Mouse (Mus musculus) limb, embryonic 11.5 days (tissue): ENCODE results near the gene Esyt2. TPM values are rescaled to one million over a fixed set of nuclear protein-coding genes. Genes with fewer than 3 reads are reported as not detected.

ENCODE experiments used
- ATAC-seq: fragments of 200-750 bp; cut with Nextera tagmentation; 2 replicates; pipeline ENCODE4 v1.8.0; 2017; ENCODE audit warnings: low read depth; ENCODE audit not compliant: insufficient number of reproducible peaks, low FRiP score, low TSS enrichment
- DNase-seq: peaks from one replicate; pipeline ENCODE4 v3.0.0-alpha.2; 2015; ENCODE audit warnings: low spot score
- H3K27ac ChIP-seq: fragments of 300-500 bp; sonication (generic); replicated peaks from 2 replicates; pipeline ENCODE4 v1.5.1; 2014; ENCODE audit warnings: low read depth, mild to moderate bottlenecking, low read length
- H3K27me3 ChIP-seq: fragments of 300-500 bp; sonication (generic); 2 replicates; pipeline ENCODE4 v1.6.1; 2014; ENCODE audit warnings: mild to moderate bottlenecking, low read length, mixed read lengths; ENCODE audit not compliant: control insufficient read depth, insufficient read depth
- H3K36me3 ChIP-seq: fragments of 300-500 bp; sonication (generic); 2 replicates; pipeline ENCODE4 v1.6.1; 2014; ENCODE audit warnings: mild to moderate bottlenecking, low read length, moderate library complexity, mixed read lengths; ENCODE audit not compliant: control insufficient read depth, insufficient read depth
- H3K4me1 ChIP-seq: fragments of 300-500 bp; sonication (generic); 2 replicates; pipeline ENCODE4 v1.6.1; 2014; ENCODE audit warnings: low read length, mixed read lengths; ENCODE audit not compliant: control insufficient read depth, insufficient read depth
- H3K4me2 ChIP-seq: fragments of 300-500 bp; sonication (generic); 2 replicates; pipeline ENCODE4 v1.6.1; 2014; ENCODE audit warnings: low read depth, mild to moderate bottlenecking, moderate library complexity; ENCODE audit not compliant: severe bottlenecking
- H3K4me3 ChIP-seq: fragments of 300-500 bp; sonication (generic); 2 replicates; pipeline ENCODE4 v1.5.1; 2014; ENCODE audit warnings: low read depth, low read length
- H3K9ac ChIP-seq: fragments of 300-500 bp; sonication (generic); 2 replicates; pipeline ENCODE4 v1.6.1; 2014; ENCODE audit warnings: mild to moderate bottlenecking, low read length
- H3K9me3 ChIP-seq: fragments of 300-500 bp; sonication (generic); 2 replicates; pipeline ENCODE4 v1.6.1; 2016; ENCODE audit warnings: low read length; ENCODE audit not compliant: control insufficient read depth
- WGBS: fragments of 180-500 bp; shearing (Covaris S2); extraction: QIAGEN DNeasy Blood & Tissue Kit; methylation state at CpG from one replicate; pipeline ENCODE4 v1.1.7; 2014; 5-methylcytosine and 5-hydroxymethylcytosine counted together
- polyA plus RNA-seq: library from polyadenylated mRNA; unstranded; fragments of >200 nt; fragmentation: Nextera tagmentation; extraction: Ambion mirVana; gene quantifications from 2 replicates; pipeline ENCODE4 v1.2.1, GENCODE M21; 2014

Gene Esyt2
- polyA plus RNA-seq, 1 experiment from 2014 or later = 18.7 TPM

DNA sequence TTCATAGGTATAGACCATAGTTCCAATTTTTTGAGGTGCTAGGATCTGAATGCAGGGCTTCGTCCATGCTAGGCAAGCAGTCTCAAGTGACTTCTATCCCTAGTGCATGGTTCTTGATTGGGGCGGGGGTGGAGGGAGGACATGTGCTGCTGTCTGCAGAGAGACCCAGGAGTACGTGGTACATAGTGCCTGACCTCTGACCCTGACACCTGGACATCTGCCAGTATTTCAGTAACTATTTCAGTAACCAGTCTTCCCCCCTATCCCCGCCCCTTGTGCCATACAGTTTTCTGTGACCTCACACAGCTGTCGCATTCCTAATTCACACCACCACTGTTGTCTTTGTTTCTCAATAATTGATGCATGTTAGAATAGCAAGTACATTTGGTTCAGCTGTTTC is 71.4 kb downstream of the Esyt2 start:
- Histone ChIP-seq H3K27ac (no peak overlapping the region), H3K36me3 (no peaks in the 10 kb centered on the region), H3K4me1 (no peaks in the 10 kb centered on the region), H3K9ac (no peak overlapping the region), H3K4me3 (no peak overlapping the region), H3K4me2 (no peak overlapping the region), H3K27me3 (no peaks in the 10 kb centered on the region), H3K9me3 (no peaks in the 10 kb centered on the region)
- no peak for ATAC-seq
- WGBS = 76% methylated on average over 5 of the region's 5 CpGs
- DNase-seq = no peak

DNA sequence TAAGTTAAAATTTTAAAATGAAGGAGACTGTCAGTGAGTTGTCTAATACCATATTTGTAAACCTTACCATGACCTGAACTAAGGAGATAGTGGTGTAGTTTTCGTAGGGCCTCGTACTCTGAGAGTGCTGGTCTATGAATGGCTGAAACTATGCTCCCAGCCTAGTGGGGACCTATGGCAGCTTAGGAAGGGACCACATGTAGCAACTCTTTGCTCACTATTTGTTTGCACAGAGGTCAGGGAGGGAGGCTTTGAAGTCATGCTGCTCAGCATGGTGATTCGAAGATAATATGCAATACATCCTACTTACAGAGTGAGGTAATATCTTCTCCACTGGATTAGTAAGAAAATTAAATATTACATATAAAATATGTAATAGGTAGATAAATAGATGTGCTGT is 73.7 kb downstream of the Esyt2 start:
- no peak overlapping the region for H3K4me2 ChIP-seq
- H3K27ac ChIP-seq = no peak overlapping the region
- no peaks in the 10 kb centered on the region for H3K36me3 ChIP-seq
- no peak overlapping the region for H3K4me3 ChIP-seq
- DNase-seq (no peak), ATAC-seq (no peak)
- WGBS = 90% methylated on average over 3 of the region's 3 CpGs
- H3K4me1 ChIP-seq = no peaks in the 10 kb centered on the region
- H3K27me3 ChIP-seq = no peaks in the 10 kb centered on the region
- no peaks in the 10 kb centered on the region for H3K9me3 ChIP-seq
- H3K9ac ChIP-seq = no peak overlapping the region

DNA sequence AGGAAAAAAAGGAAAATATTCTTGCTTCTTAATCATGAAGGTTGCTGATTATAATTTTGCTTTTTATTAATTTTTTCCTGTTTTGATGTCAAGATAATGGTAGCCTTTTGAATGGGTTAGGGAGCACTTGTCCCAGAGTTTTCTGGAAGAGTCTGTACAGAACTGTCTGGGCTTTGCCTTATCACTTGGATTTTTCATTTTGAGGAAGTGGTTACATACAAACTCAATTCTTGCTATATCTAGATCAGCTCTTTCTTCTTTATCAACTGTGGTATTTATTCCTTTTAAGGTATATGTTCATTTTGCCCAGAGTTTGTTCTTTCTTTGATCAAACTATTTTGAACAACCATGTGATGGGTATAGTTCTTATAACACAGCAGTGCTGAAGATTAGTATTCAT is 81.1 kb downstream of the Esyt2 start:
- DNase-seq (no peak), ATAC-seq (no peak)
- Histone ChIP-seq H3K4me1 (no peaks in the 10 kb centered on the region), H3K4me3 (no peak overlapping the region), H3K4me2 (no peak overlapping the region), H3K27me3 (no peaks in the 10 kb centered on the region), H3K27ac (no peak overlapping the region), H3K36me3 (peaks cover 6% of the 10 kb centered on the region; the same call in 1 of the 2 replicates), H3K9me3 (no peaks in the 10 kb centered on the region), H3K9ac (no peak overlapping the region)

DNA sequence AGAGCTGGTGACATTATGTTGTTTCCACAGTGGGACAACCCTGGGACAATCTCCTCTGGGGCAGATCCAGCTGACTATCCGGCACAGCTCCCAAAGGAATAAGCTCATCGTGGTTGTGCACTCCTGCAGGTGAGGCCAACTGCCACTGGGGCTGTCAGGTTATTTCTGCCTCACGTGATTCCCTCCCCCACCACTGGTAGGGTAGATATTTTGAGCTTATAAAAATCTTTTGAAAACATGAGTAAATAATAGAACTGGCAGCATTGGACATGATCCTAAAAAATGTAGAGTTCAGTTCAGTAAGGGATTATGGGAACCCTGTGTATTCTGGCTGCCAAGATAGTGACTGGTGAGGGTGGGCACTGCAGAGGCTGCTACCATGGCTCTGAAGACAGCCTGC is 85.9 kb downstream of the Esyt2 start:
- no peak overlapping the region for H3K27ac ChIP-seq
- no peak overlapping the region for H3K4me3 ChIP-seq
- no peaks in the 10 kb centered on the region for H3K9me3 ChIP-seq
- ATAC-seq (no peak), DNase-seq (no peak)
- H3K9ac ChIP-seq = no peak overlapping the region
- H3K4me2 ChIP-seq = no peak overlapping the region
- WGBS = 90% methylated on average over 3 of the region's 3 CpGs
- H3K36me3 ChIP-seq = peaks cover 7% of the 10 kb centered on the region; the same call in 1 of the 2 replicates
- H3K27me3 ChIP-seq = no peaks in the 10 kb centered on the region
- no peaks in the 10 kb centered on the region for H3K4me1 ChIP-seq

DNA sequence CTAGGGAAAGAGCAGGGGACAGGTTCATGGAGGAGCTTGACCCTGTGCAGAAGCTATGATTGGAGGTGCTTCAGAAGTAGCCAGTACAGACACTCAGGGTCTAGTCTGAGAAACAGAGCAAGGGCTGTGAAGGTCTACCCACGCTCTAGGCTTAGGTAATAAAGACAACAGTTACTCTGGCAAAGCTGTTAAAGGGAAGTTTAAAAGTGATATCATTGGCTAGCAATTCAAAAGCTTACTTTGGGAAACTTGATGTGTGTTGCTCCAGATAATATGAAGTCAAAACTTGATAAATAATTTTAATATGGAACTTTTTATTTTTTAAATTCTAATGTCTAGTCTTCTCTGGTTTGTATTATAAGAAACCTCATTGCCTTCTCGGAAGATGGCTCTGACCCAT is 86.3 kb downstream of the Esyt2 start:
- Histone ChIP-seq H3K9ac (no peak overlapping the region), H3K27me3 (no peaks in the 10 kb centered on the region), H3K36me3 (peaks cover 7% of the 10 kb centered on the region; the same call in 1 of the 2 replicates), H3K4me3 (no peak overlapping the region), H3K27ac (no peak overlapping the region), H3K4me1 (no peaks in the 10 kb centered on the region), H3K4me2 (no peak overlapping the region), H3K9me3 (no peaks in the 10 kb centered on the region)
- ATAC-seq (no peak), DNase-seq (no peak)
- whole genome bisulfite sequencing = 88% methylated on average over 2 of the region's 2 CpGs

DNA sequence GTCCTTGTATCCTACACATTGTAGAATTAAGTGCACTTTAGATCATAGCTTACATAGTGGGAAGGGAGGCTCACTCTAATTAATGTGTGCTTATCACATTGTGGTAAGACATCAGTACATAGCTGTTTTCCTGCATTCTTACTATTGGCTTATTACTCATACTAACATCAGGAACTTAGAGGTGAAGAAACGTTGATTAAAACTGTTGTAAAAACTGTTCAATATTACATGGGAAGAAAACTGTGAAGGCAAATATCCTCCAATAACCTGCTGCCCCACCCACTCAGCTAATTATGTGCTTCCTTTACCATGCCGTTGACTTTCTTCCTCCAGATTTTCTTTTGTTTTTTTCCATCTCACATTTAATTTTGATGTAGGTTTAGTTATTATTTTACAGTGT is 87.9 kb downstream of the Esyt2 start:
- 81% methylated on average over 2 of the region's 2 CpGs for WGBS
- no peak overlapping the region for H3K4me2 ChIP-seq
- no peaks in the 10 kb centered on the region for H3K4me1 ChIP-seq
- H3K9ac ChIP-seq = no peak overlapping the region
- peaks cover 7% of the 10 kb centered on the region; the same call in 1 of the 2 replicates for H3K36me3 ChIP-seq
- no peak for ATAC-seq
- no peak overlapping the region for H3K4me3 ChIP-seq
- no peak for DNase-seq
- H3K27me3 ChIP-seq = no peaks in the 10 kb centered on the region
- H3K9me3 ChIP-seq = no peaks in the 10 kb centered on the region
- H3K27ac ChIP-seq = no peak overlapping the region

DNA sequence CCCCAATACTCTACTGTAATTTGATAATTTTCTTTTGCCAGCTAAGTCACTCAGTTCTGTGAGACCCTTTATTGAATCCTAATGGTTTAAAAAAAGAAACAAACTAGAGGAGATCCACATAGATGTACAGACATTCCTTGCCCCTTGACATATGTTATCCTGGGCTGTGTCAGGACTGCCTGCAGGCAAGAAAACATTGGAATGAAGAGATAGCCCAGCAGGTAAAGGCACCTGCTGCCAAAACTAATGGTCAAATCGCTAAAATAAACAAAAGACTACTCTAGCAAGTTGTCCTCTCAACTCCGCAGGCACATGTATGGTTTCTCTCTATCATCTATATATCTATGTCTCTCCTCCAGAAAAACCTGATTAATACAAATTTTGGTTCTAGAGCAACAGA is 102.1 kb downstream of the Esyt2 start:
- 77% methylated on average over 2 of the region's 2 CpGs for WGBS
- Histone ChIP-seq H3K4me3 (no peak overlapping the region), H3K9me3 (no peaks in the 10 kb centered on the region), H3K27ac (no peak overlapping the region), H3K36me3 (no peaks in the 10 kb centered on the region), H3K4me1 (no peaks in the 10 kb centered on the region), H3K9ac (no peak overlapping the region), H3K27me3 (no peaks in the 10 kb centered on the region), H3K4me2 (no peak overlapping the region)
- ATAC-seq = no peak
- no peak for DNase-seq

DNA sequence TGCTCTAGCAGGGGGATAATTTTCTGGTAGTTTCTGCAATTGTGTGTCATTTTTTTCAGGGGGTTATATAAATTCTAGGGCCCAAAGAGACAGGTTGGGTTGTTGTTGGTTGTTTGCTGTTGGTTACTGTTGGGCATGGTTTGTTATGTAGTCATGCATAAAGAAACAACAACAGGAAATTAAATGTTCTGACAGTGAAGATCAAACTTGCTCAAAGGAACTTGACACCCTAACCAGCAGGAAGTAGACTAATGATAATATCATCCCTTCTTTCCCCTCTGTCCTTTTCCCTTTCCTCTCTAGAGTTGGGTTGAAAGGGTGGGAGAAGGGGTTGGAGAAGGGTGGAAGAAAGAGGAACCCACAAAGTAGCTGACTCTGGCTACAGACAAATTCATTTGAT is 103.0 kb downstream of the Esyt2 start:
- no peaks in the 10 kb centered on the region for H3K4me1 ChIP-seq
- H3K36me3 ChIP-seq = no peaks in the 10 kb centered on the region
- ATAC-seq (no peak), DNase-seq (no peak)
- no peak overlapping the region for H3K9ac ChIP-seq
- H3K4me2 ChIP-seq = no peak overlapping the region
- no peak overlapping the region for H3K27ac ChIP-seq
- no peaks in the 10 kb centered on the region for H3K9me3 ChIP-seq
- no peaks in the 10 kb centered on the region for H3K27me3 ChIP-seq
- H3K4me3 ChIP-seq = no peak overlapping the region

DNA sequence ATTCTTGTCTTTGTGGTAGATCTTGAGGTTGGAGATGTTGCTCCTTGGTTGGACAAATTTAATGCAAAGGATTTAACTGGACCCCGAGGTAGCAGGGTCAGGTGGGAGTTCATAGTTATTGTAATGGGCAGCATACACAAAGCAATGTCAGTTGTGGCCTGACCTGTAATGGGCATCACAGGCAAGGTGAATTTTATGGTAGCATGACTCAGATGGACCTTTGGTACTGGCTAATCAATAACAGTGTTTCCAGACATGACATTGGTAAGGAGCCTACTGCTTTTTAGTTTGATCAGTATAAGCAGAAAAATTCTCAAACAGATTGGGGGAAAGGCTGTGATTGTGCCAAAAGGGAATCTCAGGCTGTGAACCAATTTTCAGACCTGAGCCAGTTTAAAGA is 105.8 kb downstream of the Esyt2 start:
- ATAC-seq (no peak), DNase-seq (no peak)
- Histone ChIP-seq H3K27ac (no peak overlapping the region), H3K27me3 (no peaks in the 10 kb centered on the region), H3K4me2 (no peak overlapping the region), H3K4me1 (no peaks in the 10 kb centered on the region), H3K4me3 (no peak overlapping the region), H3K9ac (no peak overlapping the region), H3K36me3 (no peaks in the 10 kb centered on the region), H3K9me3 (no peaks in the 10 kb centered on the region)
- 89% methylated on average over 1 of the region's 1 CpGs for WGBS
